Mouse (Mus musculus) layer of hippocampus, postnatal 25 days (tissue): ENCODE data around the gene Nle1. TPM values are rescaled to one million over a fixed set of nuclear protein-coding genes. Genes with fewer than 3 reads are reported as not detected.

Experiments
- DNase-seq, 2 experiments: peaks; one replicate each; pipeline ENCODE4 v3.0.0; 2022; ENCODE audit warnings: mixed read lengths in 2 of 2, low spot score in 1 of 2; ENCODE audit errors: extremely low spot score in 1 of 2
- total RNA-seq, 2 experiments: library from RNA; stranded (reverse); gene quantifications; 2 replicates each; pipeline ENCODE4 v1.2.3; 2021

Gene Nle1
- total RNA-seq, 2 experiments from 2014 or later: 30.9 to 43.0 TPM

DNA sequence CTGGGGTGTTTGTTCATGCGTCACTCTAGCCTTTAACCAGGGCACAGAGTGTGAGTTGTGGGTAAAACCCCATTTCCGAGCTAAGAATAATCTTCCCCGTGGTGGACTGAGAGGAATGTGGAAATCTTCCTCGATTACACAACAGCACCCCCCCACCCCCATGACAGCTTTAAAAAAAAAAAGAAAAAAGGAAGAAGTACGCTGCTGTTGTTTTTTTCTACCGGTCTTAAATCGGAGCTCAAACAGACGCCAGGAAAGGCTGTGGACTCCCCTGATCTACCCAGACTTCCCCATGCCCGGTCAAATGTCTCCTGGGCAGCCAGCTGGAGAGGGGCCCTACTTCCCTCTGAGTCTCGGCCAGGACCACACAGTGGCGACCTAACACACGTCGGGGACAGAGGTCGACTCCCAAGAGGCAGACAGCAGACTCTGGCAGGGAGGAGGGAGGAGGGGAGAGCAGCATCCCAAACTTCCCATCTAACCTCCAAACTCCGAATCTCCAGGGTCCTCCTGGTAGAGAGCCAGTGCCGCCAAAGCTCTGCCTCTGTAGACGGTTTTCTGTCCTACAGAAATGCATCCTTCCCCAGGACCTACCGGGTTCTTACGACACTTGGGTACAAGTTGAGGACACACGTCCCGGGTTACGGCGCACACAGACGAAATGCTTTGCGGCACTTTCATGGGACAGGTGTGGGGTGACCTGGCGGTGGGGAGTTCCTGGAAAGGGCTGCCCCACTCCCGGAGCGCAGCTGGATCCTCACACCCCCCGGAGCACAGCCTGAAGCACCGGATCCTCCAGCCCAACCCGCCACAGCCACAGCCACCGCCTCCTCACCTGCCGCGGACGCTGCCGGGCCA, 37.8 kb downstream of the Nle1 start:
- peak; percentile 22 to 28 for DNase-seq

DNA sequence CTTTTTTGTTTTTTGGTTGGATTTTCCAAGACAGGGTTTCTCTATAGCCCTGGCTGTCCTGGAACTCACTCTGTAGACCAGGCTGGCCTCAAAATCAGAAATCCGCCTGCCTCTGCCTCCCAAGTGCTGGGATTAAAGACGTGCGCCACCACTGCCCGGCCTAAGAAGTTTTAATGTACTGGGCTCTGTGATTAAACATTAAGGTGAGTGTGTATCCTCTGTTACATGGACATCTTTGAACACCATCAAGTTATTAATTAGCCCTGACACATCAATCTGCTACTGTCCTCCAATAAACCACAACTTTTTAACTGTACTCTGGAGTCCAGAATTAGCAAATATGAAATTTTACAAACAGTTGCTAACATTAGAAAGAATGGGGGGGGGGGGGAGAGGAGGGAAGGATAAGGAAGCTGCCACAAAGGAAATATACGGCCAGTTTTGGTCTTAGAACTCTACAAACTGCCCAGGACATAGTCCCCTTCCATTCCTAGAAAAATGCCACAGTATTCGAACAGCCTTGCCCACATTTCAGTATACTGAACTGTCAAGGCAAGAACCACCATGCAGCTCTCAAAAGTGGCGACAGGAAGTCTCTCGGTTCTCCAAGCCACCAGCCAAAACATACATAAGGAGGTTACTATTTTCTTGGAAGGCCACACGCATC, 38.6 kb downstream of the Nle1 start:
- no peak for DNase-seq

DNA sequence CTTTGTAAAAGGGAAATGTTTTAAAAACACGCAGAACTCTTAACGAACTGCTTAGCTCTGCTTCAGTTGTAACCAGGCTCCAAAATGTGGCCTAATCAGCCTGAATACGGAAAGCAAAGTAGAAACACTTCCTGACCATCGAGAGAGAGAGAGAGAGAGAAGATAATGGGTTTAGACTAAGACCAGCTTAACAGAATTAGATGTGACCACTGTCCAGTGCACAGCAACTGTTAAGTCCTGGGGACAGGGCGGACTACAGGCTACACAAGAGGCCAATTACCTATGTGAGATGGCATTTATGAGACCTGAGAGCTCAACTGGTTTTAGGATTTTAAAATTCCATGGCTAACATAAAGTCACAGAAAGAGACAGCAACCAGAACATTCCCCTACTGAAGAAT, 40.3 kb downstream of the Nle1 start:
- no peak for DNase-seq

DNA sequence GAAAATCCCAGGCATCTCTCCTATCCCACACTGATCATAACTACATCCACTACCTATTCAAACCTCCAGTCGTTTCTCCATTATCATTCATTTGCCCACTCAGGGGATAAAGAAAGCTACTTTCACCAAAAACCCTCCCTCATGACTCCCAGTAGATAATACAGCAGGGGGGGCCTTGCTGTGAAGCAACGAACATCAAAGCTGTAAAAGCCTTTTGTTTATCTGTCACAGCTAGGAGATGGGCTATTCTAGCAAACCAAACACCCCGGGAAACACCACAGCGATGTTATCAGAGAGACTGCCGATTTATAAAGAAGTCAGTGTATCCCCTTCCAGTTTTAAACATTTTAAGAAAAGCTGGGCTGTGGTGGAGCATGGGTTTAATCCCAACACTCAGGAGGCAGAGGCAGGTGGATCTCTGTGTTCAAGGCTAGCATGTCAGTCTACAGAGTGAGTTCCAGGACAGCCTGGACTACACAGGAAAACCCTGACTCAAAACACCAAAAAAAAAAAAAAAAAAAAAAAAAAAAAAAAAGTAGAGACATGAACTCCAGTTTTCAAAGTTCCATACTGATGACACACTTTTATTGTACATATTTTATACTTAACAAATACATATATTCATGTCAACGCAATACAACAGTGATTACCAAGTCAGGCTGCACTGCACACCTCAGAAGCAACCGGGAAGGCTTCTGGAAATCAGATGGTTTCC, 41.2 kb downstream of the Nle1 start:
- DNase-seq: no peak

DNA sequence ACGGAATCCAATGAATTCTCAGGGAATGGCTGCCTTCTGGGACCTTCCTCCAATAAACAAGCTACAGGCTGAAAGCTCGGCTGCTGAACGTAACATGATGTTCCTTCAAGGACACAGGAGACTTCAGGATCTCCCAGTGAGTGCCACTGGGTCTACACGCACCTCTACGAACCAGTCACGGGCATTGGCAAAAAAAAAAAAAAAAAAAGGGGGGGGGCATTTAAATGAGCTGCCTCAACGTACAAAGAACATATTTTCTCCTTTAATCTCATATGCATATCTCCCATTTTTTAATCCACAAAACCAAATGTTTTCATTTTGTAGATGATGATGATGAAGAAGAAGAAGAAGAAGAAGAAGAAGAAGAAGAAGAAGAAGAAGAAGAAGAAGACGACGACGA, 42.3 kb downstream of the Nle1 start:
- no peak for DNase-seq

DNA sequence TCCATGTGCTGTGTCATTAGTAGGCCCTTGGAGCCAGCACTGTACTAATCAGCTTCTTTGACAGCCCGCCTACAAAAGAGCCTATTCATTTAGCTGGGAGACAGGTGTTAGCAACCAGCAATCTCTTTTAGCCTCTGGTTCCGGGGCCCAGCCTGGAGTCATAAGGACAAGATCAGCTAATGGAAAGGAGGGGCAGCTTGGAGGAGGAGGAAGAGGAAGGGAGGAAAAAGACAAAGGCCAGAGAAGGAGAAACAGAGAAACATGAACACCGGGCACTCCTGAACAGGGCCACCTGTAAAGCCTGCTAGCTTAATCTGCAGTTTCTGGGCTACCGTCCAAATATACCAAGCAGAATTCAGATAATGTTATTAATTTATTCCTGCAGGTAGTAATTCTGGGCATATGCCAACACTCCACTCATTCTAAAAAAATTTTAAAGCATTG, 44.7 kb downstream of the Nle1 start:
- DNase-seq: no peak

DNA sequence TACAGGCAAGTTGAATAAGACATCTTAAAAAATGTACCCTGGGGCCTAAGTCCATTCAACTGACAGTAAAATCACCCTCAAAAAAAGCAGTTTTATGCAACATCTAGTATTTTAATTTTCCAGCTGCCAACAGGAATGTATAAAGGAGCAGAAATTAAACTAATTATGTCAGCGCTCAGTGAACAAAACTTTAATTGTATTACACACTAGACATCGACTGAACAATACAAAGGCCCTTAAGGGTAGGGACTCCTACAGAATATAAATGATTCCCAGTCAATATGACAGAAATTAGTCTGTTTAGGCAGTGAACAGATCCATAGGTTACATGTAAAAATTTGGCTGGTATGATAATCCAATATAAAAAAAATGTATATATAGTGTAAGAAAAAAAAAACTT, 45.2 kb downstream of the Nle1 start:
- DNase-seq: no peak

DNA sequence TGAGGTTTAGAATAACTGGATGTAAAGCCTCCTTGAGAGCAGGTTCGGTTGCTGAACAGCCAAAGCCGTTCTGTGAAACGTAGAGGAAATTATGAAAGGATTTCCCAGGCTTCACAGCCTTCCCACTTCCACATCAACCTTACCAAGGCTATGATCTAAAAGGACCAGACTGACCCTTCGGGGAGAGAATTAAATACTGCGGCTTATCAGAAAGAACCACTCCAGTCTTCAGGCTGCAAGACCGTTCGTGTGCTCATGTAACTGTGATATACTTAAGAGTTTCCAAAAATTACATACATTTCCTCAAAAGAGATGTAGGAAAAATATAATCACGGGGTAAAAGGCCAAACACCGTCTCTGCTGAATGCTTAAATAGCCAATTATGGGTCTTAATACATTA, 45.6 kb downstream of the Nle1 start:
- DNase-seq: no peak

DNA sequence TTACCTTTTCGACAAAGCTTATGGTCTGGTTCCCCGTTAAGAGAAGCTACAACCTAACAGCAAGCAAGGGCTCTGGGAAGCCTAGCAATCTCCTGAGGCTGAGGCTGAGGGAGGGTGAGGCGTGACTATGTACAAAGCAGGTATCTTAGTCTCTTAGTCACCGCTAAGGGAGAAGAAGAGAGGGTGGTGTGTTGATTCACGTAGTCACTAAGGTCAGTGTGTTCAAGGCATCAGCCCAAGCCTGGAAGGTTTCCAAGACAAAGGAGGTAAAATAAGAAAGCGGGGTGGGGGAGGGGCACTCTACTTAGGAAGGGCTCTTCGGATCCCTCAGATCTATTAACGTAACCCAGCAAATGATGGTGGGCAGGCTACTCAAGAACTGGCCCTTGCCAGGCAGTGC, 46.7 kb downstream of the Nle1 start:
- DNase-seq: no peak

DNA sequence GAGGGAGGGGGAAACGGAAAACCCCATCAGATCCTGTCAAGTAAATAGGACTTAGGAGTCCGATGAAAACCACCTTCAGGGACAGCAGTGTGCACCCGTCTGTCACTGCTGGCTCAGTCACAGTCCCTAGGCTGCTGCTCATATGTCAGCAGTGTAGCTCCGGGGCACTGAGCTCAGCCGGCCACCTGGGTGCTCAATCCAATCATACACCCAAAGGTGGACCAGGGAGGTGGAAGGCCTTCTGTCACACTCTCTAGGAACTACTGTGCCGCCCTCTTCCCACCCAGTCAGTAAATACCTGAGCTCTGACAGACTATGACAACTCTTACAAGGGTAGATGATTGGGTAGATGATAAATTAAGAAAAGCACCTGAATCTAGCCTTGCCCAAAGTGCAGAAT, 47.5 kb downstream of the Nle1 start:
- no peak for DNase-seq

DNA sequence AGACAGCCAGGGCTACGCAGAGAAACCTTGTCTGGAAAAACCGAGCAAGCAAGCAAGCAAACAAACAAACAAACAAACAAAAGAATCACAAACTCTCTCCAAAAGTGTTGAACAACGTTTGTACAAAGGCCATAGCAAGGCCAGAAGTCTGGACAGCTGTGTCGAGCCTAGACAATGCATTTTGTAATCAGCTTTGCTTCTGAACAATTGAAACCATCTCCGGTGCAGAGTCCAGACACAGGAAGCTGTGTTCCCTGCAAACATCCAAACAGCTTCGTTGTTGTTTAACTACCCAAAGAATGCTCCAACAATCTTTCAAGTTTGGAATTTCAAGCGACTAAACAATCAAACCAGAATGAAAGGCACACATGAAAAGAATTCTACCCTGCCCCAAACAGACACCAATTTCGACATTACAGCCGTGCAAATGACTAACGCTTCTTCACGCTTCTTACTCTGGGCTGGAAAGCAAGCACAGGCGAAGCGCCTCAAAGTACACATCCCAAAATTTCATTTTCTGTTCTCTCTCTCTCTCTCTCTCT, 50.8 kb downstream of the Nle1 start:
- DNase-seq: no peak

DNA sequence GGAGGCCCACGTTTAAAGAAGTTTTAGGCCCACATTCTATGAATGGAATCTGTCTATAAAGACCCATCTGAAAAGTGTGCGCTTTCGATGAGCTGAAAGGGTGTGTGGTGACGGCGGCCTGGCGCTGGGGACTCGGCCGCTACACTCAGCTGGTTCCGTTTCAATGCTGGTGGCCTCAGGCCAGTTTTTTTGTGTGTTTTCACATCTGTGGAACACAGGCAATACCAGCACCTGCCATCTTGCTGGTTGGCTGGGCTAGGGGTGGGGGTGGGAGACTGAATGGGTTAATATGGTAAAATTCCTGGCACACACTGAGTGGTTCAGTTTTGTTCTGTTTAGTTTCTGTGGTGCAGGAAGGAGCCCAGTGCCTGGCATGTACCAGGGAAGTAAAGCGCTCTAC, 52.2 kb downstream of the Nle1 start:
- DNase-seq: no peak

DNA sequence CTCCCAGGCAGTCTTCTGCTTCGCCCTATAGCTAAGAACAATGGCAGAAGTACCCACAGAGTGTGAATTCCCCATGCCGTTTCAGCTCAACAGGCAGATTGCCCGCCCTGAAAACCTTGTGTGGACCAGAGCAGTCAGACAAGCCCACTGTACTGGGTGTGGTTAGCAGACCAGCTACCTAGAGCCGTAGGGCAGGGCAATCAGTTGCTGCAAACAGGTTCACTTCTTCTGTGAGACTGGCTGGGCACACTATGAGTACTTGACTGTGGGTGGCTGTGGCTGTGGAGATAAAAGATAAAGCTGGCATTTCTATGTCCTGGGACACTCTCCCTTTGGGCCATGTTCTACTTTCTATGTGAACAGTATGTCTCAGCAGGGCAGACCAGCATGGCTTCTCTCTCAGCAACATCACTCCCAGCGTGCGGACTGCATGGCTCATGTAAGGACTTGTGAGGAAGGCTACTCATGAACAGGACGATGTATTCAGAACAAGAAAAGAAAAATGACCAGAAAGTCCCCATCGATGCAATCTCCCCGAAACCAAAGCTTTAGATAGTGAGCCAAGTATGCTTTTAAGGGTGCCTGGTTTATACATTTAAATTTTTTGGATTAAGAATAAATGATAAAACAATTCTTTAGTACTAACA, 52.8 kb downstream of the Nle1 start:
- DNase-seq: no peak

DNA sequence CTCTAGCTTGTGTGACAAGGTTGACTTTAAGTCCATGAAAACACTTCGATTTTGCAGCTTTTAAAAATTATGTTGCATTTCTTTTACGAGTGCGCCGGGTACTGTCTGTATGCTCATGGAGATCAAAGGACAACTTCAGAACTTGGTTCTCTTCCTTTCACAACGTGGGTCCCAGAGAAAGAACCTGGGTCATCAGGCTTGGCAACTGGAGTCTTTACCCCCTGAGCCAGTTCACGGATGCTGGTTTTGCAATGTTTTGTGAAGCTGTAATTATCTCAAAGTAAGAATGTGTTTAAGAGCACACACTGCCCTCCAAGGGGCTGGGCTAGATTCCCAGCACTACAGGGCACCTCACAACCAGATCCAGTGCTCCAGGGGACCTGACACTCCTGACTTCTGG, 54.1 kb downstream of the Nle1 start:
- no peak for DNase-seq

DNA sequence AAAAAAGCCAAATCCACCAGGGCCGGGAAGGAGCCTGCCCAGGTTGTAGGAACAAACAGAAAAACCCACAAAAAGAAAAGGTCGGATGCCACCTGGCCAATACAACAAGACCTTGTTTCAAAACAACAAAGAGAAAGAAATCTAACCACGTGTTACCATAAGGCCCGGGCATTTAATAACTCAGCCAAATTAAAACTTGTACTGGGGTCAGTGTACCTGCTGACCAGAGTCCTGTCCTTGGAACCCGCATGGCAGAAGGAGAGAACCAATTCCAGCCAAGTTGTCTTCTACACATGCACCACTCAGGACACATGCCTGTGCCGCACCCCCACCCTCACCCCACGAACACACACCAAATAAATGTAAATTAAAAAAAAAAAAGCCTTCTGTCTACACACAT, 55.3 kb downstream of the Nle1 start:
- DNase-seq: no peak

DNA sequence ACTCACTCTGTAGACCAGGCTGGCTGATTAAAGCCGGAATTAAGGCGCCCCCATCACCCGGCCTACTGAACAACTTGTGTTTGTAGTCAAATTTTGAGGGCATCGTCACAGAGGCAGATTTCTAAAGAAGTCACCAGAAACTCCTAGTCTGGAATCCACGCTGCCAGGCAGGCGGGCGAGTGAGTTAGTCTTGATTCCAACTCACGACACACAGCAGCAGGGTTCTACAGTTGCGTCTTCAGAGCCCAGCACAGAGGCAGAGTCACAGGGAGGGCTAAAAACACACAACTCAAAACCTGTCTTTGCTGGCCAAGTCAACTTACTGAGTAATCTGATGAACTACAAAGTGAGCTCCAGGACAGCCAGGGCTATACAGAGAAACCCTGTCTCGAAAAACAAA, 55.7 kb downstream of the Nle1 start:
- no peak for DNase-seq

DNA sequence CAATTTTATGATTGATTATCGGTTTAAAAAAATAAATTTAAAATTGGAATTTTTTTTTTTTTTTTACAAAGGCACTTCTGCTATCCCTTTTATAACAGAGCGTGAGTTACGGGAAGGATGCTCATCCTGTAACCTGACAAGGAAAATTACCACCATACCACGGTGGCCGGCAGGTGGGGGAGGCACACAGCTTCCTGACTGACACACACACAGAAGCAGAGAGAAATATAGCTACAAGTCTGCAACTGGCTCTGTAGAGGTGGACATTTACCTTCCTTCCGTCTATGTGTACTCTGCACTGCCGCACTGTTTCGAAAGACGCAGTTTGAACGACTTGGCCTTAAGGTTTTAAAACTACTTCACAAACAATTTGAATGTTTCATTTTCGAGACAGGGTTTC, 56.1 kb downstream of the Nle1 start:
- no peak for DNase-seq
